Mouse (Mus musculus) megakaryocyte, embryonic 14.5 days (primary cell): Measurements from ENCODE around the gene H2-M5.

ENCODE experiments used
- FLI1 ChIP-seq: IDR thresholded peaks from 2 replicates; pipeline ENCODE4 v1.6.1; 2012; ENCODE audit warnings: low read length, inconsistent platforms, mixed read lengths
- GATA1 ChIP-seq: IDR thresholded peaks from 3 replicates; pipeline ENCODE4 v1.6.1; 2012; ENCODE audit warnings: mixed read lengths, low read length, inconsistent platforms, borderline replicate concordance

DNA sequence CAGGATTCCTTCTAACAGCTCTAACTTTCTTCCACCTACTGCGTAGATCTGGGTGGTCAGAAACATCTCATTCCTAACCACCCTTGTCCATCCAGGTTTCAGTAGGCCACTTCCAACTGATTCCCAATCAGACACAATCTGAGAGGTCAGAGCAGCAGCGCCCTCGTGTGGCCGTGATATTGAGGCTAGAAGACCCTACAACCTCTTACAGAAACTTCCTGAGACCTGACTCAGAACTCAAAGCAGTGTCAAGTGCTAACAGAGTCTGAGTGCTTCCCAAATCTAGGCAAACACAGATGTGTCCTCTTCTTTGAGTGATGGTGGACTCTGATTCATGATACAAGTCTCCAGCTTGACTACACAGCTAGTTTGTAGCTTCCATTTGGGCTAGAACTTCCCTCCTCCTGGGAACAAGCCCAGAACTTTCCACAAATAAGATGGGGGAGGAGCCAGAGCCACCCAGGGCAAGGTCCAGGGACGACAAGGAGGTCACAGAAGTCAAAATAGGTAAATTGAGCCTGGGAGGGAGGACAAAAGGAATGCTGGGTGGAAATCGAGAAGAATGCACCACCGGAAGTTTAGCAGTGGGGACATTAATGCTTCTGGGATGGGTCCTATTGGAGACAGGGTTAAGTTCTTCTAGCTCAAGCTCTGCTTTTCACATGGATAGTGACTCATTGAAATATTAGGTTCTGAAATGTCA is 7.8 kb upstream of the H2-M5 start:
- TF ChIP-seq GATA1 (no peak), FLI1 (no peak)
